Mouse (Mus musculus): ENCODE results near the gene Fam155a.
"Not testable (repeated sequence)": the region's sequence is repeated elsewhere in the genome, so short reads cannot be mapped to it uniquely, and the experiment has no call there.

Fam155a gene

GRCm38 (mm10) chr8:9770999-9771605, at the start of gene Fam155a:
Fam155a (minus strand) TSS chr8:9771161.
- DNase-seq (ENCODE audit: low spot score): peak; percentile 52

GRCm38 (mm10) chr8:9813273-9813946, 42.4 kb upstream of the Fam155a start:
- DNase-seq (ENCODE audit: low spot score): no peak

- DNase-seq (ENCODE audit: low spot score): no peak
Measured at GRCm38 (mm10) chr8:9810955-9811530, 40.1 kb upstream of the Fam155a start.

GRCm38 (mm10) chr8:9808596-9808995, 37.6 kb upstream of the Fam155a start:
- no peak for DNase-seq (ENCODE audit: low spot score)

- no peak for DNase-seq (ENCODE audit: low spot score)
Measured at GRCm38 (mm10) chr8:9805676-9806075, 34.7 kb upstream of the Fam155a start.

GRCm38 (mm10) chr8:9800346-9800745, 29.4 kb upstream of the Fam155a start:
- DNase-seq (ENCODE audit: low spot score): not testable (repeated sequence)

GRCm38 (mm10) chr8:9799923-9800322, 29.0 kb upstream of the Fam155a start:
- DNase-seq (ENCODE audit: low spot score): no peak

- DNase-seq (ENCODE audit: low spot score): no peak
Measured at GRCm38 (mm10) chr8:9797514-9797913, 26.6 kb upstream of the Fam155a start.

GRCm38 (mm10) chr8:9795724-9796123, 24.8 kb upstream of the Fam155a start:
- DNase-seq (ENCODE audit: low spot score): no peak

GRCm38 (mm10) chr8:9793351-9793750, 22.4 kb upstream of the Fam155a start:
- no peak for DNase-seq (ENCODE audit: low spot score)

- no peak for DNase-seq (ENCODE audit: low spot score)
Measured at GRCm38 (mm10) chr8:9780332-9780731, 9.4 kb upstream of the Fam155a start.

- no peak for DNase-seq (ENCODE audit: low spot score)
Measured at GRCm38 (mm10) chr8:9778148-9778547, 7.2 kb upstream of the Fam155a start.

- DNase-seq (ENCODE audit: low spot score): no peak
Measured at GRCm38 (mm10) chr8:9776818-9777217, 5.9 kb upstream of the Fam155a start.

GRCm38 (mm10) chr8:9772519-9772840, 1.5 kb upstream of the Fam155a start:
- DNase-seq (ENCODE audit: low spot score): peak; percentile 70

GRCm38 (mm10) chr8:9771606-9772518, 901 bp upstream of the Fam155a start:
- DNase-seq (ENCODE audit: low spot score): peak; percentile 58

- DNase-seq (ENCODE audit: low spot score): peak; percentile 65
Measured at GRCm38 (mm10) chr8:9770261-9770998, 531 bp downstream of the Fam155a start.

GRCm38 (mm10) chr8:9769061-9769460, 1.9 kb downstream of the Fam155a start:
- peak; percentile 81 for DNase-seq (ENCODE audit: low spot score)

GRCm38 (mm10) chr8:9735169-9735568, 35.8 kb downstream of the Fam155a start:
- no peak for DNase-seq (ENCODE audit: low spot score)

- no peak for DNase-seq (ENCODE audit: low spot score)
Measured at GRCm38 (mm10) chr8:9709791-9710190, 61.2 kb downstream of the Fam155a start.

GRCm38 (mm10) chr8:9707433-9707832, 63.5 kb downstream of the Fam155a start:
- no peak for DNase-seq (ENCODE audit: low spot score)

- no peak for DNase-seq (ENCODE audit: low spot score)
Measured at GRCm38 (mm10) chr8:9694794-9695193, 76.2 kb downstream of the Fam155a start.

- no peak for DNase-seq (ENCODE audit: low spot score)
Measured at GRCm38 (mm10) chr8:9692370-9692769, 78.6 kb downstream of the Fam155a start.

Data from retina, embryonic 14.5 days (tissue).